Mouse (Mus musculus) embryonic facial prominence, embryonic 12.5 days (tissue): ENCODE measurements around the gene Mybph. TPM values are rescaled to one million over a fixed set of nuclear protein-coding genes. Genes with fewer than 3 reads are reported as not detected.
"Not testable (repeated sequence)": the region's sequence is repeated elsewhere in the genome, so short reads cannot be mapped to it uniquely, and the experiment has no call there.

Source experiments
- ATAC-seq: fragments of 200-750 bp; cut with Nextera tagmentation; 2 replicates; pipeline ENCODE4 v1.8.0; 2017; ENCODE audit not compliant: insufficient number of reproducible peaks, insufficient read depth, low FRiP score, low TSS enrichment
- H3K27ac ChIP-seq: fragments of 300-500 bp; sonication (generic); 2 replicates; pipeline ENCODE4 v1.5.1; 2016; ENCODE audit warnings: mild to moderate bottlenecking
- H3K27me3 ChIP-seq: fragments of 300-500 bp; sonication (generic); 2 replicates; pipeline ENCODE4 v1.6.1; 2016; ENCODE audit warnings: mild to moderate bottlenecking, moderate library complexity
- H3K36me3 ChIP-seq: fragments of 300-500 bp; sonication (generic); 2 replicates; pipeline ENCODE4 v1.6.1; 2016; ENCODE audit warnings: mild to moderate bottlenecking
- H3K4me1 ChIP-seq: fragments of 300-500 bp; sonication (generic); 2 replicates; pipeline ENCODE4 v1.6.1; 2016
- H3K4me2 ChIP-seq: fragments of 300-500 bp; sonication (generic); replicated peaks from 2 replicates; pipeline ENCODE4 v1.6.1; 2016; ENCODE audit warnings: mild to moderate bottlenecking, moderate library complexity
- H3K4me3 ChIP-seq: fragments of 300-500 bp; sonication (generic); 2 replicates; pipeline ENCODE4 v1.5.1; 2016; ENCODE audit warnings: mild to moderate bottlenecking
- H3K9ac ChIP-seq: fragments of 300-500 bp; sonication (generic); 2 replicates; pipeline ENCODE4 v1.6.1; 2016; ENCODE audit warnings: mild to moderate bottlenecking, moderate library complexity
- H3K9me3 ChIP-seq: fragments of 300-500 bp; sonication (generic); 2 replicates; pipeline ENCODE4 v1.6.1; 2016; ENCODE audit warnings: mild to moderate bottlenecking, moderate library complexity
- WGBS: fragments of 180-500 bp; shearing (Covaris S2); methylation state at CpG from one replicate; pipeline ENCODE4 v1.1.7; 2016; 5-methylcytosine and 5-hydroxymethylcytosine counted together
- polyA plus RNA-seq: library from polyadenylated mRNA; unstranded; fragments of >200 nt; fragmentation: Nextera tagmentation; extraction: Ambion mirVana; gene quantifications from 2 replicates; pipeline ENCODE4 v1.2.1, GENCODE M21; 2016

Mybph gene
- polyA plus RNA-seq, 1 experiment from 2014 or later, result 28.3 TPM

DNA sequence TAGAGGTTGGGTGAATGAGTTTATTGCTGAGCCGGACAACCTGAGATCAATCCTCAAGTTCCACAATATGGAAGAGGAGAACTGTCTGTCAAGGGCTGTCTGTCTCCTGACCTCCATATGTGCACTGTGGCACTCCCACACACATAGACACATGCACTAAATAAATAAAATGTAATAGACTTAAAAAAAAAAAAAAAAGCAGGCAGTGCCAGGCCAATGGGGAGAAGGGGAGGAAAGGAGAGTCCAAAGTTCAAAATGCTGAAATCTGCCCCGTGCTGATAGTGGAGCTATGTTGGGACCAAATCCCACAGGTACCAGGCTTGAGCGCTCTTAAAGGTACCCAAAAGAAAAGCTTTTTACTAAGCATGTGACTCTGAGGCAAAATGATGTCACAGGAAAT, 44.2 kb downstream of the Mybph start:
- H3K27ac ChIP-seq, result no peak overlapping the region
- no peak overlapping the region for H3K9ac ChIP-seq
- no peak overlapping the region for H3K4me2 ChIP-seq
- no peaks in the 10 kb centered on the region for H3K9me3 ChIP-seq
- H3K27me3 ChIP-seq, result peaks cover 48% of the 10 kb centered on the region
- 90% methylated on average over 3 of the region's 3 CpGs for WGBS
- no peak overlapping the region for H3K4me3 ChIP-seq
- ATAC-seq, result no peak
- H3K36me3 ChIP-seq, result no peaks in the 10 kb centered on the region
- peaks cover 21% of the 10 kb centered on the region for H3K4me1 ChIP-seq

DNA sequence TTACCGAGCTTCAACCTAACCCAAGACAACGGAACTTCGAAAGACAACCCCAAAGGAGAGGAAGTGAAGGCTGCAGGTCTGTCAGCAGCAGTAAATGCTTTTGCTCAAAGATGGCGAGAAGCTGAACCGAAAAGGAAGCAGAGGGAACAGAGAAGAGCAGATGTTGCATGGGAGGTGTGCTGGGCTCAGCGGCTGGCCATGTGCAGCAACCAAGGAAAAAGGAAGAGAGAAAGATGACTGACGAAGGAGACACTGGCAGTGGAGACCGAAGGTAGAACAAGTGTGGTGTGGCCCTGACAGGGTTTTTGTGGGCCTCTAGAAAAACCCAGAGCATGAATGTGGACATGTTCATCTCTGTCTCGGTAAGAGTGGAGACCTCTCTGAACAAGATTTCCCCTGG, 47.5 kb downstream of the Mybph start:
- Histone ChIP-seq H3K27ac (no peak overlapping the region), H3K36me3 (no peaks in the 10 kb centered on the region), H3K27me3 (peaks cover 15% of the 10 kb centered on the region), H3K9me3 (no peaks in the 10 kb centered on the region), H3K9ac (no peak overlapping the region), H3K4me2 (no peak overlapping the region), H3K4me1 (no peaks in the 10 kb centered on the region; the same call in none of the 2 replicates), H3K4me3 (no peak overlapping the region)
- no peak for ATAC-seq
- 84% methylated on average over 9 of the region's 9 CpGs for WGBS

DNA sequence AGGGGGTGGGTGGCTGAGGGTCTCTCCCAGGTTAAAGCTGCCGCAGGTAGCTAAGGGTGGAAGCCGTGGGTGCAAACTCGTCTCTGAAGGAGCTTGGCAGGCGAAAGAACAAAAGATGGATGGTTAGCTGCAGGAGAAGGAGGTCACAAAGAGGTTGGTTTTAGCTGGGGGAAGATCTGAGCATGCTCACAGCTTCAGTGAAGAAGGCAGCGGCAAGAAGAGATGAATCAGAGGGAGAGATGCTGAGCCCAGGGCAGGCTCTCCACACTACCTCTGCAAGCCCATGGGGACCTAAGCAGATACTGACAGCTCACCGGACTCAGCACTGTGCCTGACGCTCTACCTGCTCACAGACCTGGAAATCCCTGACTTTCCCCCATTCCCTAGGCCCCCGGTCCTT, 48.0 kb downstream of the Mybph start:
- Histone ChIP-seq H3K36me3 (no peaks in the 10 kb centered on the region), H3K27me3 (peaks cover 9% of the 10 kb centered on the region), H3K9me3 (no peaks in the 10 kb centered on the region), H3K27ac (no peak overlapping the region), H3K4me2 (no peak overlapping the region), H3K9ac (no peak overlapping the region), H3K4me1 (no peaks in the 10 kb centered on the region; the same call in 1 of the 2 replicates), H3K4me3 (no peak overlapping the region)
- ATAC-seq, result no peak
- WGBS, result 74% methylated on average over 8 of the region's 8 CpGs

DNA sequence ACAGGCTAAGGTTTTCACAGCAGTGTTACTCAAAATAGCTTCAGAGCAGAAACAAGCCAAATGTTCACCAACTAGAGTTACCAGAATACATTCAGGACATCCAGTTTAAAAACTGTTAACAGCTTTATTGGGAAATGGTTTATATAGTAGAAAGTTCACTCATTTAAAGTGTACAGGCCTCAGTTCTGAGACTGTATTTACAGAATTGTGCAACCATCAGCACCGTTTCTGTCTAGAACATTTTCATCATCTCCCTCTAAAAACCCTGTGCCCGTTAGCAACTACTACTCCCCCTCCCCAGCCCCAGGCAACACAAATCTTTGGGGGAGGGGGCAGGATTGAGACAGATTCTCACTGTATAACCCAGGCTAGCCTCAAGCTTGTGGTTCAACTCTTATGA, 49.0 kb downstream of the Mybph start:
- Histone ChIP-seq H3K27ac (no peak overlapping the region), H3K4me3 (no peak overlapping the region), H3K9ac (no peak overlapping the region), H3K4me2 (no peak overlapping the region), H3K36me3 (no peaks in the 10 kb centered on the region), H3K4me1 (no peaks in the 10 kb centered on the region; the same call in 1 of the 2 replicates), H3K27me3 (no peaks in the 10 kb centered on the region), H3K9me3 (no peaks in the 10 kb centered on the region)
- ATAC-seq, result no peak
- 66% methylated on average over 2 of the region's 2 CpGs for WGBS

DNA sequence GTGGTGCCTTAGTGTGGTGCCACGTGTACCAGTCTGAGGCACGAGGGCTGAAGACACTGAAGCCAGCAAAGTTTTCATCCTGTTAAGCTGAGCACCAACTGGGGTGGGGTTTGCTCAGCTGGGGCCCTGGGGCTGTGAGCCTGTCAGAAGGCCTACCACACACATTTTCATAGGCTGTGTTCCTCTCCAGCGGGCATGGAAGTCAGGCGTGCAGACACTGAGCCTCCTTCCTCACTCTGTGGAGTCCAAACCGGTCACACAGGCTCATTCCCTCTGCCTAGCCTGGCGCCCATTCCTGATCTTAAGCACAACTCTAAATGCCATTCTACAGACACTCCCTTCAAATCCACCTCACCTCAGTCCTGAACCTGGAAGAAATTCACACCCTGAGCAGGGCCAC, 50.3 kb downstream of the Mybph start:
- H3K27me3 ChIP-seq, result no peaks in the 10 kb centered on the region

DNA sequence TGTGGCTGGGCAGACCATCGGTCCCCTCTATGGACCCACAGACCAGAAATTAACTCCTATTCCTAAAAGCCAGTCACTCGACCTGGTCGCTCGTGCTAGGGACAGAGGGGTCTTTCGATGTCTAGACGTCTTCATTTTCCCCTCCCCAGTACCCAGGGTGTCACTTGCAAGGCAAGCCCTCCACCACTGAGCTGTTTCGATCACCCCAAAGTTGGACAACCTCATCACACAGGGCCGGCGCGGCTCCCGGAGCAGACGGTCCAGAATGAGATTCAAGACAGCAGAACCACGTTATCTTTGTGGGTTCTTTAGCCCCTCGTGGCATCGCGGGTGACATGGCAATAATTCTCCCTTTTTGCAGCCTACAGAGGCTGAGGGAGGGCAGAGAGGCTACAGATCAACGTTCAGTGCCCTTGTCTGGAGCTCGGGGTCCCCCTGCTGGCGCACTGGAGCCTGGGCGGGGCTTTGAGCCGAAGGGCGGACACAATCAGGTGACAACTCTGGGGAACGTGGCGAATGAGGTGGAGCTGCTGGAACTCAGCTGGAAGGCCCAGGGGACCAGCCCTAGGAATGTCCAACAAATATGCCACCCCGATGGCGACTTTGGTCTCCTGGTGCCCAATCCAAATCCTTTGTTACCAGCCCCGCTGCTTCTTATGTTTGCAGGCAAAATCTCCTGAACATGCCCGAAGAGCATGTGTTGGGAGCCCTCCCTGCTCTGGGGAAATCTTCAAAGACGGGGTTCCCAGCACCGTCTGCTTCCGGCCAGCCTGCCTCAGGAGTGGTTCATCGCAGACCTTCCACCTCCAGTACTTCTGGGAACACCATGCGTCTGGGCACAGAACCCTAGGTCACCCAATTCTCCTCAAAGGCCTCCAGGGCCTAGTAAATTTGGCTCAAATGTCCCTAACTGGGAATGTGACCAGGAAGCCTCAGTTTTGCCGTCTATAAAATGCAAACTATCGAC, 51.0 kb downstream of the Mybph start:
- Histone ChIP-seq H3K27ac (no peak overlapping the region), H3K4me3 (0 out of 2 replicates have a peak overlapping the region, but pooled peaks have one; percentile 4), H3K9me3 (no peaks in the 10 kb centered on the region), H3K9ac (no peak overlapping the region), H3K4me2 (peak overlapping the region; percentile 43), H3K27me3 (no peaks in the 10 kb centered on the region), H3K36me3 (no peaks in the 10 kb centered on the region), H3K4me1 (no peaks in the 10 kb centered on the region; the same call in 1 of the 2 replicates)
- 19% methylated on average over 35 of the region's 35 CpGs for WGBS
- no peak; the same call in 1 of the 2 replicates for ATAC-seq

More for the DNA sequence above, 50.3 kb downstream of the Mybph start:
- Histone ChIP-seq H3K4me3 (no peak overlapping the region), H3K4me1 (no peaks in the 10 kb centered on the region; the same call in 1 of the 2 replicates), H3K9me3 (no peaks in the 10 kb centered on the region), H3K9ac (no peak overlapping the region), H3K4me2 (no peak overlapping the region), H3K27ac (no peak overlapping the region), H3K36me3 (no peaks in the 10 kb centered on the region)
- no peak for ATAC-seq
- WGBS, result 69% methylated on average over 6 of the region's 6 CpGs

DNA sequence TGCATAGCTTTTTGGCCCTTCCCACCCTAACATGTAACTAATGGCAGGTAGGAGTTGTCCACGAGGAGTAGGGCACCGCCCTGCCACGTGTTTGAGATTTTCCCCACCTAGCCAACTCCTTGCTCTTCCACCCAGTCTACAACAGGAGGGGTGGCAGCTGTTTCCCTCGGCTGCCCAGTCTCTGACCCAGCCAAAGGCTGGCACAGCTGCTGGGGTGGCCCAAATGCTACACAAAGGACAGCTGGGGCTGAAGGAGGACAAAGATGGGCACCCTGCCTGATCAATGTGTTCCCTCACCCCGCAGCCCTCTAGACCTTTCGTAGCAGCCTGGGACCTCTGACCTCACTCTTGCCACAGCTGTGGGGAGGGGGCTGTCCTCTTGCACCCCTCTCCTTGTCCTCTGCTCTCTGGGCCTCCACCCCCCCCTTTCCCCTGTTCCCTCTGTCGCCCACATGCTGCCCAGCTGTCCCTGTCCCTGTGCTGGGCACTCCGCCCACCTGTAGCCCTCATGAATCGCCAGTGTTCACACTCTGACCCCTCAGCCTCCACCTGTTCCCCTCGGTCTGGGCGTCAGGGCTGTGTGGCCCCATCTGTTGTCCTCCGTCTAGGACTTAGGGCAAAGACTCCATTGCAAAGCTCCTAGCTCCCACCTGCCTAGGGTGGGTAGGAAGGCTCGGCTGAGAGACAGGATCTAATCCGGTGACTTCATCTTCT, 51.9 kb downstream of the Mybph start:
- H3K36me3 ChIP-seq, result no peaks in the 10 kb centered on the region
- H3K9ac ChIP-seq, result no peak overlapping the region
- no peak overlapping the region for H3K27ac ChIP-seq
- no peak overlapping the region for H3K4me2 ChIP-seq
- no peaks in the 10 kb centered on the region for H3K9me3 ChIP-seq
- ATAC-seq, result peak; percentile 61
- H3K27me3 ChIP-seq, result no peaks in the 10 kb centered on the region
- WGBS, result 76% methylated on average over 14 of the region's 14 CpGs
- H3K4me3 ChIP-seq, result no peak overlapping the region
- H3K4me1 ChIP-seq, result no peaks in the 10 kb centered on the region; the same call in 1 of the 2 replicates

DNA sequence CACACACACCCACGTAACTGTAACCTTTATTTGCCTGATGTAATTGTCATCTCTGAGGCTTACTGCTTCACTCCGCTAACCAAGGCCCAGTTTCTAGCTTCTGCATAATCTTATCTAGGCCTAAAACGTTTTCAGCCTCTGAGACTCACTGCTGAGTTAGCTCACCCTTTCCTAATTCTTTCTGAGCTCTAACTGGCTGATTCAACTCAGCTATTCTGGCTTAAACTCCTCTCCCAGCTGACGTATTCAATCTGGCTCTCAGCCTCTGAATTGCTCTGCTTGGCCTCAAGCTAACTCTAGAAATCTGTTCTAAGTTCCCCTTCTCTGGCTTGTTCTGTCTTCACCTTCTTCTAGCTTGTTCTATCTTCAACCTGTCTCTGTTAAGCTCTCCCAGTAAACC, 53.3 kb downstream of the Mybph start:
- ATAC-seq, result no peak
- Histone ChIP-seq H3K4me2 (no peak overlapping the region), H3K9me3 (no peaks in the 10 kb centered on the region), H3K4me3 (no peak overlapping the region), H3K4me1 (no peaks in the 10 kb centered on the region; the same call in 1 of the 2 replicates), H3K9ac (no peak overlapping the region), H3K27me3 (no peaks in the 10 kb centered on the region), H3K27ac (no peak overlapping the region), H3K36me3 (no peaks in the 10 kb centered on the region)
- 60% methylated on average over 4 of the region's 4 CpGs for WGBS

DNA sequence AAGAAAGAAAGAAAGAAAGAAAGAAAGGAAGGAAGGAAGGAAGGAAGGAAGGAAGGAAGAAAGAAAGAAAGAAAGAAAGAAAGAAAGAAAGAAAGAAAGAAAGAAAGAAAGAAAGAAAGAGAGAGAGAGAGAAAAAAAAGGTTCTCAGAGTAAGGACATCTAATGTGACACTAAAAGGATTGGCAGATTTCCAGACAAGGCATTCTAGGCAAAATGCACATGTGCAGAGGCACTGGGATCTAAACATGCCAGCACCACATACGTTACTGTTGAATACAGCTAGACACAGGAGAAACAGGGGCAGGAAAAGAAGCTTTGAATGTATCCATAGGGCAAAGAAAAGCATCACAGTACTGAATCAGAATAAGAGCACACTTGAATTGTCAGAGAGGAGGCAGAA, 56.4 kb downstream of the Mybph start:
- not testable (repeated sequence) for ATAC-seq

More for the DNA sequence above, 56.4 kb downstream of the Mybph start:
- H3K4me3 ChIP-seq, H3K4me2 ChIP-seq, H3K36me3 ChIP-seq, H3K4me1 ChIP-seq, H3K9ac ChIP-seq, H3K27ac ChIP-seq, H3K9me3 ChIP-seq, H3K27me3 ChIP-seq: not testable (repeated sequence)
- WGBS, result 73% methylated on average over 1 of the region's 1 CpGs
